Mouse (Mus musculus): ENCODE measurements around the gene Atl3.
"Not testable (repeated sequence)": the region's sequence is repeated elsewhere in the genome, so short reads cannot be mapped to it uniquely, and the experiment has no call there.

Gene Atl3

GRCm38 (mm10) chr19:7493352-7494186, at the start of gene Atl3:
Atl3 (plus strand) TSS chr19:7494040.
- no peak for DNase-seq

- DNase-seq: no peak
These were observed 48.7 kb upstream of the Atl3 start for GRCm38 (mm10) chr19:7445105-7445504.

GRCm38 (mm10) chr19:7445596-7445995, 48.2 kb upstream of the Atl3 start:
- DNase-seq: no peak

- DNase-seq: no peak
These were observed 37.0 kb upstream of the Atl3 start for GRCm38 (mm10) chr19:7456803-7457202.

GRCm38 (mm10) chr19:7458901-7459300, 34.9 kb upstream of the Atl3 start:
- no peak for DNase-seq

- no peak for DNase-seq
These were observed 34.5 kb upstream of the Atl3 start for GRCm38 (mm10) chr19:7459370-7459769.

- no peak for DNase-seq
These were observed 25.9 kb upstream of the Atl3 start for GRCm38 (mm10) chr19:7467915-7468314.

GRCm38 (mm10) chr19:7470643-7471042, 23.2 kb upstream of the Atl3 start:
- no peak for DNase-seq

GRCm38 (mm10) chr19:7479751-7480248, 14.0 kb upstream of the Atl3 start:
- no peak for DNase-seq

- DNase-seq: peak; percentile 29
These were observed 12.1 kb upstream of the Atl3 start for GRCm38 (mm10) chr19:7481541-7482265.

GRCm38 (mm10) chr19:7482266-7482598, 11.6 kb upstream of the Atl3 start:
- DNase-seq: no peak

GRCm38 (mm10) chr19:7482599-7483511, 11.0 kb upstream of the Atl3 start, which contains the start of gene Rtn3:
Rtn3 (minus strand) TSS chr19:7483281.
- DNase-seq: peak; percentile 95

- no peak for DNase-seq
These were observed 10.3 kb upstream of the Atl3 start for GRCm38 (mm10) chr19:7483512-7483882.

GRCm38 (mm10) chr19:7484076-7484475, 9.8 kb upstream of the Atl3 start:
- DNase-seq: no peak

- DNase-seq: no peak
These were observed 6.2 kb upstream of the Atl3 start for GRCm38 (mm10) chr19:7487680-7488079.

- no peak for DNase-seq
These were observed 1.9 kb upstream of the Atl3 start for GRCm38 (mm10) chr19:7491960-7492359.

GRCm38 (mm10) chr19:7492682-7493081, 1.2 kb upstream of the Atl3 start:
- no peak for DNase-seq

- peak; percentile 96 for DNase-seq
These were observed 561 bp downstream of the Atl3 start for GRCm38 (mm10) chr19:7494187-7495015.

GRCm38 (mm10) chr19:7495221-7496038, 1.6 kb downstream of the Atl3 start:
- DNase-seq: no peak

- not testable (repeated sequence) for DNase-seq
These were observed 2.2 kb downstream of the Atl3 start for GRCm38 (mm10) chr19:7496070-7496469.

- no peak for DNase-seq
These were observed 5.0 kb downstream of the Atl3 start for GRCm38 (mm10) chr19:7498816-7499215.

All from kidney, adult 18-20 months (tissue).